Mouse (Mus musculus) MEL (cell line): ENCODE measurements around the gene Minos1. TPM values are rescaled to one million over a fixed set of nuclear protein-coding genes. Genes with fewer than 3 reads are reported as not detected.

ENCODE experiments used
- polyA plus RNA-seq, 2 experiments: library from polyadenylated mRNA; stranded (reverse) in 1 of 2; unstranded in 1 of 2; fragments of >175 nt in 1 of 2; fragments of >200 nt in 1 of 2; gene quantifications; 2 replicates each; pipeline versions ENCODE4 v1.2.1 to v1.2.4; 2012; ENCODE audit warnings: low replicate concordance in 2 of 2, low read depth in 1 of 2; ENCODE audit not compliant: insufficient read length in 2 of 2, insufficient read depth in 1 of 2, missing spikeins in 1 of 2
- total RNA-seq: library from RNA; depleted of rRNA; stranded (reverse); fragments of 300-350 nt; gene quantifications from 2 replicates; pipeline ENCODE4 v1.2.3, GENCODE M21; 2012; rRNA removed

Gene Minos1
- total and polyA plus RNA-seq, 3 experiments, result 163 to 401 TPM; not detected in 1

Other genes with a start within 250 kb of the Minos1 start
- 11.3 and 11.7 TPM in 2 replicates for gene Otud3, start 217.2 kb downstream of the Minos1 start, total RNA-seq
- gene Otud3, start 217.2 kb downstream of the Minos1 start, polyA plus RNA-seq, result 10 to 100 TPM in 1 of 2 experiments, not detected in 1; 15.0 TPM
- gene Rnf186, start 164.0 kb downstream of the Minos1 start, total RNA-seq, result 0.19 TPM in 1 of 2 replicates, not detected in the other
- under 1 TPM in 1 of 2 experiments, not detected in 1; 0.61 TPM for gene Rnf186, start 164.0 kb downstream of the Minos1 start, polyA plus RNA-seq
- gene Tmco4, start 158.2 kb downstream of the Minos1 start, total RNA-seq, result 22.0 and 24.7 TPM in 2 replicates
- 10 to 100 TPM in 1 of 2 experiments, not detected in 1; 16.5 TPM for gene Tmco4, start 158.2 kb downstream of the Minos1 start, polyA plus RNA-seq
- 0.08 TPM in 1 of 2 replicates, not detected in the other for gene Htr6, start 55.5 kb downstream of the Minos1 start, total RNA-seq
- not detected for gene Htr6, start 55.5 kb downstream of the Minos1 start, polyA plus RNA-seq
- not detected in 2 replicates for gene Nbl1, start 38.1 kb downstream of the Minos1 start, total RNA-seq
- under 1 TPM in 1 of 2 experiments, not detected in 1; 0.14 TPM for gene Nbl1, start 38.1 kb downstream of the Minos1 start, polyA plus RNA-seq
- gene Capzb, start 61.8 kb upstream of the Minos1 start, total RNA-seq, result 91.2 and 103 TPM in 2 replicates
- gene Capzb, start 61.8 kb upstream of the Minos1 start, polyA plus RNA-seq, result 100 to 1,000 TPM in 1 of 2 experiments, not detected in 1; 354 TPM
- 5.2 and 5.3 TPM in 2 replicates for gene Pqlc2, start 179.6 kb upstream of the Minos1 start, total RNA-seq
- gene Pqlc2, start 179.6 kb upstream of the Minos1 start, polyA plus RNA-seq, result 10 to 100 TPM in 1 of 2 experiments, not detected in 1; 12.0 TPM
- gene Akr7a5, start 179.6 kb upstream of the Minos1 start, total RNA-seq, result 30.1 and 39.4 TPM in 2 replicates
- 10 to 100 TPM in 1 of 2 experiments, not detected in 1; 43.2 TPM for gene Akr7a5, start 179.6 kb upstream of the Minos1 start, polyA plus RNA-seq
- gene Mrto4, start 221.5 kb upstream of the Minos1 start, total RNA-seq, result 320 and 353 TPM in 2 replicates
- gene Mrto4, start 221.5 kb upstream of the Minos1 start, polyA plus RNA-seq, result 100 to 1,000 TPM in 1 of 2 experiments, not detected in 1; 253 TPM
- 40.1 and 50.4 TPM in 2 replicates for gene Emc1, start 221.5 kb upstream of the Minos1 start, total RNA-seq
- gene Emc1, start 221.5 kb upstream of the Minos1 start, polyA plus RNA-seq, result 10 to 100 TPM in 1 of 2 experiments, not detected in 1; 17.3 TPM
- 81.9 and 94.9 TPM in 2 replicates for gene Ubr4, start 221.5 kb upstream of the Minos1 start, total RNA-seq
- 100 to 1,000 TPM; 177 to 270 TPM for gene Ubr4, start 221.5 kb upstream of the Minos1 start, polyA plus RNA-seq